Mouse (Mus musculus) hindbrain, embryonic 12.5 days (tissue): ENCODE results near the gene Zfp120. TPM values are rescaled to one million over a fixed set of nuclear protein-coding genes. Genes with fewer than 3 reads are reported as not detected.

Source experiments
- polyA plus RNA-seq: library from polyadenylated mRNA; unstranded; fragments of >200 nt; fragmentation: Nextera tagmentation; extraction: Ambion mirVana; gene quantifications from 2 replicates; pipeline ENCODE4 v1.2.1, GENCODE M21; 2016

Zfp120 gene
- polyA plus RNA-seq, 1 experiment from 2014 or later, result 7.3 TPM

Other genes with a start within 250 kb of the Zfp120 start
- gene Gm10770, start 43.0 kb upstream of the Zfp120 start, polyA plus RNA-seq, result not detected in 2 replicates
- gene Gm14139, start 45.0 kb upstream of the Zfp120 start, polyA plus RNA-seq, result not detected in 2 replicates
- 10.7 and 12.1 TPM in 2 replicates for gene Zfp937, start 81.4 kb upstream of the Zfp120 start, polyA plus RNA-seq
- 4.4 and 4.5 TPM in 2 replicates for gene Gm21994, start 118.9 kb upstream of the Zfp120 start, polyA plus RNA-seq
- not detected in 2 replicates for gene Gm14124, start 120.8 kb upstream of the Zfp120 start, polyA plus RNA-seq
- 1.3 and 3.1 TPM in 2 replicates for gene Gm10130, start 187.0 kb upstream of the Zfp120 start, polyA plus RNA-seq
- gene 3300002I08Rik, start 226.1 kb upstream of the Zfp120 start, polyA plus RNA-seq, result 13.0 and 14.1 TPM in 2 replicates